Mouse (Mus musculus) E14TG2a.4 (cell line): Measurements from ENCODE around the gene Raph1.

Source experiments
- CTCF ChIP-seq: conservative IDR thresholded peaks from 2 replicates; pipeline ENCODE4 v1.5.1; 2014; ENCODE audit warnings: low read length
- POU5F1 ChIP-seq: IDR thresholded peaks from 2 replicates; pipeline ENCODE4 v1.6.1; 2014; ENCODE audit warnings: low read length, borderline replicate concordance

DNA sequence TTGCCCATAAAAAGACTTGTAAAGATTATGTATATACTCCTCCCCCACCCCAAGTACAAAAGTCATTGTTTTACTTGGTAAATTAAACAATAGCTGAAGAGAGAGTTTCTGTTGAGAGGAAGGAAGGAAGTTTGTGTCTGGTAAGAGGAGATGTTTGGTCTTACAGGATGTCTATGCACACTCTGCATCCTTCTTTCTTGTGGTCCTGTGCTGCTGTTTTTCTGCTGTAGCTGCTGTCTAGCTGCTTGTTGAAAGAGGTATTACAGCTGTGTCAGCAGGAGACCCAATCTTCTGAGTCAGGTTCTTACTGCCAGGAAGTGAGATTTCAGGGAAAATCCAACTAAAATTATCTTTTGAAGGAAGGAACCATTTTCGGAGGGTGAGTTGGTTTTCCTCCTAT lies 106.3 kb downstream of the Raph1 start:
- TF ChIP-seq CTCF (no peak), POU5F1 (no peak)
